Mouse (Mus musculus) v-Abl transformed pro-B cells (cell line): Measurements from ENCODE around the gene Mzt1.

Experiments
- in situ Hi-C, 2 experiments: fragments of 400-800 bp; cut with MboI; formaldehyde crosslinking; loops; one replicate each; pipeline ENCODE4 v1.15.1; 2025; ENCODE audit not compliant: unreplicated experiment in 2 of 2

Mzt1 gene

DNA sequence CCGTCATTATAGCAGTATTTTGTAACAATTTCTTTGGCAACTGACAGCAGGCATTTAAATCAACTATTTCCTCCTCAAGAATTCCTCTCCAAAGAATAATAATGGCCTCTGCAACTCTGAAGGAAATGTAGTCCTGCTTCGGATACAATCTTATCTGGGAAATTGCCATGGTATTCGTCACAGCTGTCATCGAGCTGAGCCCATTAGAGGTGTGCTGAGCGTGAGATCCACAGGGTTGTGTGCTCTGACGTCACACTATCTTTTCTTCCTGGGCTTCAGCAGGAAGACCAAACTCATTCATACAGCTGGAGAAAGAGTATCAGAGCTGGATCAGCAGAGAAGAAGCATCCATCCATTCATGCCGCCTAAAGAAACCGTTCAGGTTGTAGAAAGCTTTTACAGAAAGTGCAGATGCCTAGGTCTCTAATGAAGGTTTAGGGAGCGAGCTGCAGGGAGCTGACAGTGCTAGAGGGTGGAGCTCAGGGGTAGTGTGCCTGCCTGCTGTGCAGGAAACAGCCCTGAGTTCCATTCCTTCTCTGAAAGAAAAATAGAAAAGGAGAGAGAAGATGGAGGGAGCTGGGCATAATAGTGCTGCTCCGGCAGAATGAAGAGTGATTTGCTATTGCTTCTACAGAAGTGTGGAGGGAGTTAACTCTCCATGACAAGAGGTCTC, 26.7 kb downstream of the Mzt1 start:
- in situ Hi-C loops, result loop anchor here in 1 of 2 experiments (25.0 kb wide), 1 partner anchor 1457 kb away; no protein-coding TSS in a partner anchor

GRCm38 (mm10) chr14:99018691-99019090, 27.2 kb downstream of the Mzt1 start:
- in situ Hi-C loops, result loop anchor here in 1 of 2 experiments (25.0 kb wide), 1 partner anchor 1456 kb away; no protein-coding TSS in a partner anchor

- in situ Hi-C loops, result loop anchor here in 1 of 2 experiments (25.0 kb wide), 1 partner anchor 1449 kb away; no protein-coding TSS in a partner anchor
These were observed 35.0 kb downstream of the Mzt1 start for GRCm38 (mm10) chr14:99010920-99011313.

- in situ Hi-C loops, result loop anchor here in 1 of 2 experiments (25.0 kb wide), 1 partner anchor 1448 kb away; no protein-coding TSS in a partner anchor
These were observed 35.6 kb downstream of the Mzt1 start for GRCm38 (mm10) chr14:99010224-99010919.

- in situ Hi-C loops, result no loop called here
These were observed 51.7 kb downstream of the Mzt1 start, which contains the start of gene Rpl36a-ps1 for GRCm38 (mm10) chr14:98994218-98994617. Gene Rpl36a-ps1, minus strand, starts transcription at chr14:98994318.

GRCm38 (mm10) chr14:98992482-98992881, 53.5 kb downstream of the Mzt1 start:
- in situ Hi-C loops, result no loop called here

- in situ Hi-C loops, result no loop called here
These were observed 55.3 kb downstream of the Mzt1 start for GRCm38 (mm10) chr14:98990636-98991035.

GRCm38 (mm10) chr14:98989818-98990217, 56.1 kb downstream of the Mzt1 start:
- in situ Hi-C loops, result no loop called here
